Mouse (Mus musculus): ENCODE measurements around the gene Vps37c. TPM values are rescaled to one million over a fixed set of nuclear protein-coding genes. Genes with fewer than 3 reads are reported as not detected.

The Vps37c gene
- total and polyA plus RNA-seq, 3 experiments = 8.1 to 11.9 TPM; not detected in 1

DNA sequence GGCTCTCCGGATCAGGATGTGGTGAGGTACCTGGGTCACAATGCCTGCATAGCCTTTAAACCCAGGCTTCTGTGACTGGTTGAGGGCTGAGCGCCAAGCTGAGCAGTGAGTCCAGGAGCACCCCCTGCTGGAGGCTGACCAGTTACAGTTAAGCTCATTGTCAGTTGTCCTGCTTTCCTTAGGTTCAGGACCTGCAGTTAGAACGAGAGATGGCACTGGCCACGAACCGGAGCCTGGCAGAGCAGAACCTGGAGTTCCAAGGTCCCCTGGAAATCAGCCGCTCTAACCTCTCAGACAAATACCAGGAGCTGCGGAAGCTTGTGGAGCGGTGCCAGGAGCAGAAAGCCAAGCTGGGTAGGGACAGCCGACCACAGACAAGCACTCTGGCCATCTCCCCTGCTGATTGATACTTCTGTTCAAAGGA lies 21.6 kb downstream of the Vps37c start:
- Histone ChIP-seq H3K36me3 (ENCODE audit: control insufficient read depth in 1 of 2, insufficient read depth in 2 of 2, low read length in 2 of 2) (peaks cover 0 to 3% of the 10 kb centered on the region in 2 experiments; a peak in 2 of 4 replicates), H3K27me3 (ENCODE audit: control insufficient read depth in 1 of 2, insufficient read depth in 2 of 2, low read length in 2 of 2) (no peaks in the 10 kb centered on the region), H3K4me1 (ENCODE audit: control insufficient read depth in 1 of 2, insufficient read depth in 2 of 2, low read length in 2 of 2) (0 out of 4 replicates have a peak, but pooled peaks cover 0 to 4% of the 10 kb centered on the region in 2 experiments), H3K4me3 (ENCODE audit: control insufficient read depth in 1 of 2, insufficient read depth in 1 of 2, low read depth in 2 of 2, low read length in 2 of 2) (no peak overlapping the region), H3K9me3 (replicated peaks; ENCODE audit: insufficient read depth, low read length) (no peaks in the 10 kb centered on the region), H3K27ac (ENCODE audit: control insufficient read depth, low read depth, low read length) (no peak overlapping the region), H3K79me2 (ENCODE audit: control insufficient read depth, insufficient read depth, low read length, poor library complexity) (no peaks in the 10 kb centered on the region), H3K9ac (ENCODE audit: control insufficient read depth, low read depth, low read length, poor library complexity, severe bottlenecking) (no peak overlapping the region)
- TF ChIP-seq KAT2A (conservative IDR thresholded peaks at IDR 0.05; ENCODE audit: low read depth, low read length) (no peak), RAD21 (IDR thresholded peaks at IDR 0.05; ENCODE audit: low read depth, low read length) (peak; percentile 17), CTCF (IDR thresholded peaks at IDR 0.05 in 2 of 3, conservative IDR thresholded peaks at IDR 0.05 in 1 of 3; ENCODE audit: control insufficient read depth in 1 of 3, insufficient read depth in 1 of 3, low read depth in 2 of 3, low read length in 3 of 3, poor library complexity in 1 of 3, severe bottlenecking in 1 of 3) (peak; percentile 24 to 55 (median 47); a peak in 5 of 6 replicates), SMC3 (IDR thresholded peaks at IDR 0.05; ENCODE audit: low read depth, low read length) (peak; percentile 47)
- peak; percentile 43 for DNase-seq (ENCODE audit: low read depth, low spot score)

DNA sequence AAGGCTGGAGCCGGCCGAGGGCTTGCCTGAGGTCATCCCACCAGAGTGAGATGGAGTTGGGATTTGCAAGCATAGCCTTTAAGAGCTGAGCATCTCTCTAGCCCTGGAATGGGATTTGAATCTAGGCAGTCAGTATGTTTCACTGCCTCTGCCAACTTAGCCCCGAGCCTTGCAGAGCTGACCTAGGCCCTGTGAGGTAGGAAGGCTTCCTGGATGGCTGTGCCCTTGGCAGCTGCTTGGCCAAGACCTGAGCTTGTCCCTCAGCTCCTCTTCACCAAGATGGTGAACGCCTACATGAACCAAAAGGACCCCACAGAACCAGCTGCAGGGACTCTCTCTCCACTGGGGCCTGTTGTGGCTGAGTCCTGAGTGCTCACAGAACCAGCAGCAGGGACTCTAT lies 22.2 kb downstream of the Vps37c start:
- Histone ChIP-seq H3K9me3 (replicated peaks; ENCODE audit: insufficient read depth, low read length) (no peaks in the 10 kb centered on the region), H3K4me1 (ENCODE audit: control insufficient read depth in 1 of 2, insufficient read depth in 2 of 2, low read length in 2 of 2) (0 out of 4 replicates have a peak, but pooled peaks cover 0 to 4% of the 10 kb centered on the region in 2 experiments), H3K4me3 (ENCODE audit: control insufficient read depth in 1 of 2, insufficient read depth in 1 of 2, low read depth in 2 of 2, low read length in 2 of 2) (no peak overlapping the region), H3K79me2 (ENCODE audit: control insufficient read depth, insufficient read depth, low read length, poor library complexity) (no peaks in the 10 kb centered on the region), H3K27me3 (ENCODE audit: control insufficient read depth in 1 of 2, insufficient read depth in 2 of 2, low read length in 2 of 2) (no peaks in the 10 kb centered on the region), H3K9ac (ENCODE audit: control insufficient read depth, low read depth, low read length, poor library complexity, severe bottlenecking) (no peak overlapping the region), H3K36me3 (ENCODE audit: control insufficient read depth in 1 of 2, insufficient read depth in 2 of 2, low read length in 2 of 2) (peaks cover 0 to 3% of the 10 kb centered on the region in 2 experiments; a peak in 2 of 4 replicates), H3K27ac (ENCODE audit: control insufficient read depth, low read depth, low read length) (no peak overlapping the region)
- no peak for DNase-seq (ENCODE audit: low read depth, low spot score)
- TF ChIP-seq USF2 (IDR thresholded peaks at IDR 0.05; ENCODE audit: borderline replicate concordance in 1 of 2, insufficient read depth in 1 of 2, low read depth in 1 of 2, low read length in 2 of 2) = no peak
- TF ChIP-seq POLR2AphosphoS2 (IDR thresholded peaks at IDR 0.05; ENCODE audit: low read length) = no peak
- TF ChIP-seq POLR2A (IDR thresholded peaks at IDR 0.05; ENCODE audit: control insufficient read depth in 1 of 2, insufficient read depth in 1 of 2, low read depth in 1 of 2, low read length in 2 of 2, poor library complexity in 1 of 2) = no peak
- TF ChIP-seq MXI1 (IDR thresholded peaks at IDR 0.05; ENCODE audit: low read depth, low read length) = no peak

DNA sequence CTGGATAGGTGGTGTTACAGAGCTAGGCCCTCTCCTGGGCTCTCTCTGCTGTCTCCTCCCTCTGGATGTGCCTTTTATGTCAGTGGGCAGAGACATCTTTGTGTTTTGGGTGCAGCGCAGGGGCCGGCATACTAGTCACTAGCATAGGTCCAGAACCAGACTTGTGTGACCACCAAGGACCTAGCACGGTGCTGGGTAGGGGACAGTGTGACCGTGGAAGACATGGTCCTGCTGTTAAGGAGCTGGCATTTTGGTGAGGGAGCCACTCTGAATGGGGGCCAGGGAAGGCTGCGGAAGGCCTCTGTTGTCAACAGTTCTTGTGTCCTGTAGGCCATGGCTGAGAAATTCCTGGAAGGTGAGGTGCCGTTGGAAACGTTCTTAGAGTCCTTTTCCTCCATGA lies 23.7 kb downstream of the Vps37c start:
- Histone ChIP-seq H3K4me3 (ENCODE audit: control insufficient read depth in 1 of 2, insufficient read depth in 1 of 2, low read depth in 2 of 2, low read length in 2 of 2) (no peak overlapping the region), H3K27ac (ENCODE audit: control insufficient read depth, low read depth, low read length) (no peak overlapping the region), H3K27me3 (ENCODE audit: control insufficient read depth in 1 of 2, insufficient read depth in 2 of 2, low read length in 2 of 2) (no peaks in the 10 kb centered on the region), H3K9me3 (replicated peaks; ENCODE audit: insufficient read depth, low read length) (no peaks in the 10 kb centered on the region), H3K9ac (ENCODE audit: control insufficient read depth, low read depth, low read length, poor library complexity, severe bottlenecking) (no peak overlapping the region), H3K4me1 (ENCODE audit: control insufficient read depth in 1 of 2, insufficient read depth in 2 of 2, low read length in 2 of 2) (0 out of 4 replicates have a peak, but pooled peaks cover 0 to 4% of the 10 kb centered on the region in 2 experiments), H3K36me3 (ENCODE audit: control insufficient read depth in 1 of 2, insufficient read depth in 2 of 2, low read length in 2 of 2) (peaks cover 0 to 3% of the 10 kb centered on the region in 2 experiments; a peak in 2 of 4 replicates), H3K79me2 (ENCODE audit: control insufficient read depth, insufficient read depth, low read length, poor library complexity) (no peaks in the 10 kb centered on the region)
- no peak for DNase-seq (ENCODE audit: low read depth, low spot score)
- no peak for TF ChIP-seq TCF12 (IDR thresholded peaks at IDR 0.05; ENCODE audit: low read depth, low read length)

All from MEL (cell line).